Mouse (Mus musculus) heart, adult 2 months (tissue): Measurements from ENCODE around the gene Unc5b. TPM values are rescaled to one million over a fixed set of nuclear protein-coding genes. Genes with fewer than 3 reads are reported as not detected.

Experiments used
- DNase-seq, 2 experiments: peaks; one replicate each; pipeline ENCODE4 v3.0.0; 2021
- H3K27ac ChIP-seq: fragments of 200-600 bp; 2 replicates; pipeline ENCODE4 v1.8.1; 2022
- H3K27me3 ChIP-seq: fragments of 200-500 bp; 2 replicates; pipeline ENCODE4 v1.6.1; 2012; ENCODE audit warnings: mild to moderate bottlenecking, low read length, inconsistent platforms, mixed read lengths; ENCODE audit not compliant: control insufficient read depth, insufficient read depth
- H3K36me3 ChIP-seq: fragments of 200-500 bp; 2 replicates; pipeline ENCODE4 v1.6.1; 2012; ENCODE audit warnings: low read length, inconsistent platforms; ENCODE audit not compliant: control insufficient read depth, insufficient read depth
- H3K4me1 ChIP-seq: fragments of 200-500 bp; 2 replicates; pipeline ENCODE4 v1.6.1; 2011; ENCODE audit warnings: low read length; ENCODE audit not compliant: control insufficient read depth, insufficient read depth
- H3K4me3 ChIP-seq: fragments of 200-600 bp; 2 replicates; pipeline ENCODE4 v1.8.1; 2022
- H3K79me2 ChIP-seq: fragments of 200-500 bp; replicated peaks from 2 replicates; pipeline ENCODE4 v1.6.1; 2012; ENCODE audit warnings: mild to moderate bottlenecking, inconsistent platforms, low read length, moderate library complexity, mixed read lengths; ENCODE audit not compliant: control insufficient read depth, insufficient read depth
- H3K9ac ChIP-seq: fragments of 200-500 bp; 2 replicates; pipeline ENCODE4 v1.6.1; 2012; ENCODE audit warnings: low read depth, mild to moderate bottlenecking, control low read depth, inconsistent platforms, low read length, mixed read lengths
- CTCF ChIP-seq: fragments of 200-600 bp; IDR thresholded peaks from 2 replicates; pipeline ENCODE4 v1.8.1; 2022; ENCODE audit warnings: antibody characterized with exemption, mild to moderate bottlenecking, moderate library complexity
- EP300 ChIP-seq: fragments of 200-500 bp; IDR thresholded peaks from 2 replicates; pipeline ENCODE4 v1.6.1; 2011; ENCODE audit warnings: low read depth, low read length, control low read depth; ENCODE audit not compliant: insufficient read depth
- POLR2A ChIP-seq: fragments of 200-500 bp; IDR thresholded peaks from 2 replicates; pipeline ENCODE4 v1.6.1; 2011; ENCODE audit warnings: mild to moderate bottlenecking, low read depth, low read length, control low read depth; ENCODE audit not compliant: insufficient read depth
- WGBS: fragments of 180-500 bp; shearing (Covaris S2); methylation state at CpG from one replicate; pipeline ENCODE4 v1.1.7; 2018; 5-methylcytosine and 5-hydroxymethylcytosine counted together
- intact Hi-C: fragments of 180-260 bp; cut with DNase I; formaldehyde crosslinking; loops from one replicate; pipeline ENCODE4 v1.15.1; 2025
- polyA plus RNA-seq: library from polyadenylated mRNA; depleted of rRNA; stranded (reverse); fragments of >200 nt; gene quantifications from 2 replicates; pipeline ENCODE4 v1.2.3, GENCODE M21; 2012
- total RNA-seq, 2 experiments: library from RNA; stranded (reverse); gene quantifications; 2 replicates each; pipeline ENCODE4 v1.2.3; 2021

The Unc5b gene
- total and polyA plus RNA-seq, 3 experiments = 11.0 to 12.6 (median 12.2) TPM

DNA sequence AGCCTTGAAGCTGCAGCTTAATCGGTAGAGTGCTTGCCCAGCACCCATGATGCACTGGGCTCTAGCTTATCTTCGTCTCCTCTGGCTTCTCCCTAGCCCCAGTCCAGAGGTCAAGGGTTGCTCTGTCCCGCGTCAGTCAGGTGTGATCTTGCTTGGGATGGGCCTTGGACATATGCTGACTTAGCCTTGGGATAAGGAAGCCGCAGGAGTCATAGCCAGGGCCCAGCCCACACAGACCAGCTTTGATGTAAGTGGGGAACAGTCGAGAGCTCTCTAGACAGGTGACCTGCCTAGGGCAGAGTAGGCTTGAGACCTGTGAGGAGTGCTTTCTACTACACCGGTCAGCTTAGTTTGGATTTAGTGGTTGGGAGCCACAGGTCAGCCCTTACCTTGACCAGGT lies 64.0 kb downstream of the Unc5b start:
- no peak for DNase-seq
- H3K79me2 ChIP-seq = no peaks in the 10 kb centered on the region
- TF ChIP-seq CTCF (no peak), EP300 (no peak), POLR2A (no peak)
- H3K9ac ChIP-seq = no peak overlapping the region
- no peak overlapping the region for H3K4me3 ChIP-seq
- H3K27ac ChIP-seq = no peak overlapping the region
- H3K36me3 ChIP-seq = no peaks in the 10 kb centered on the region
- no peaks in the 10 kb centered on the region for H3K27me3 ChIP-seq
- intact Hi-C loops = no loop called here
- H3K4me1 ChIP-seq = no peaks in the 10 kb centered on the region
- WGBS = 81% methylated on average over 7 of the region's 7 CpGs

- no peak for DNase-seq
- intact Hi-C loops = no loop called here
- no peak overlapping the region for H3K27ac ChIP-seq
- H3K36me3 ChIP-seq = no peaks in the 10 kb centered on the region
- H3K4me1 ChIP-seq = no peaks in the 10 kb centered on the region
- H3K27me3 ChIP-seq = no peaks in the 10 kb centered on the region
- no peaks in the 10 kb centered on the region for H3K79me2 ChIP-seq
- H3K4me3 ChIP-seq = no peak overlapping the region
- no peak overlapping the region for H3K9ac ChIP-seq
- WGBS = 84% methylated on average over 1 of the region's 1 CpGs
- TF ChIP-seq CTCF (no peak), EP300 (no peak), POLR2A (no peak)
Observed at GRCm38 (mm10) chr10:60762126-60762525, 69.3 kb downstream of the Unc5b start.

DNA sequence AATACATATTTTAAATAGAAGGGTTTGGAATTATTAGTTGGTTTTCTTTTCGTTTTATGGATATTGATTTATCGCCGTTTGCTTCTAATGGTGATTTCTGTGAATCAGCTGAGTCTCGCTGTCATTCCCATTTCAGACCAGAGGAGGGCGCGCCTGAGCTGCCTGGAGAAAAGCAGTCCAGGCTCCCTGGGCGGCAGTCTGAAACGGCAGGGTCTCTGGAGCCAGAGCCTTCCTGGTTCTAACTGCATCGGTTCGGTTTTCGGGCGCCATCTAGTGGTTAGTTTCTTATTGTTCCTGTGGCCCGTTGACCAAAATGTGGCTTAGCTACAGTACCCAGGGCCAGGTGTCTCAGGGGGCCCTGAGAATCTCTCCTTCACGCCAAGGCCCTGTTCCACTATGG lies 71.0 kb downstream of the Unc5b start:
- WGBS = 4% methylated on average over 14 of the region's 14 CpGs
- H3K27ac ChIP-seq = no peak overlapping the region
- peak; percentile 88 for TF ChIP-seq CTCF
- no peak for TF ChIP-seq POLR2A
- TF ChIP-seq EP300 = peak; percentile 65
- intact Hi-C loops = loop anchor here (2.0 kb wide), 1 partner anchor 456 kb away; no protein-coding TSS in a partner anchor
- no peaks in the 10 kb centered on the region for H3K79me2 ChIP-seq
- H3K4me1 ChIP-seq = no peaks in the 10 kb centered on the region
- no peak overlapping the region for H3K4me3 ChIP-seq
- DNase-seq = peak; percentile 89 to 90
- no peak overlapping the region for H3K9ac ChIP-seq
- no peaks in the 10 kb centered on the region for H3K27me3 ChIP-seq
- no peaks in the 10 kb centered on the region for H3K36me3 ChIP-seq

- Histone ChIP-seq H3K36me3 (no peaks in the 10 kb centered on the region), H3K9ac (no peak overlapping the region), H3K4me1 (peaks cover 2% of the 10 kb centered on the region; the same call in 1 of the 2 replicates), H3K27me3 (no peaks in the 10 kb centered on the region), H3K27ac (no peak overlapping the region), H3K79me2 (no peaks in the 10 kb centered on the region), H3K4me3 (no peak overlapping the region)
- intact Hi-C loops = loop anchor here (1.0 to 2.0 kb wide), 2 partner anchors 226 to 349 kb away; no protein-coding TSS in a partner anchor
- 6% methylated on average over 7 of the region's 7 CpGs for WGBS
- 0 out of 2 replicates have a peak, but pooled peaks have one; percentile 26 for TF ChIP-seq EP300
- no peak for TF ChIP-seq POLR2A
- peak; percentile 91 for TF ChIP-seq CTCF
- DNase-seq = peak; percentile 64 to 66
Observed at GRCm38 (mm10) chr10:60756992-60757391, 74.4 kb downstream of the Unc5b start.

DNA sequence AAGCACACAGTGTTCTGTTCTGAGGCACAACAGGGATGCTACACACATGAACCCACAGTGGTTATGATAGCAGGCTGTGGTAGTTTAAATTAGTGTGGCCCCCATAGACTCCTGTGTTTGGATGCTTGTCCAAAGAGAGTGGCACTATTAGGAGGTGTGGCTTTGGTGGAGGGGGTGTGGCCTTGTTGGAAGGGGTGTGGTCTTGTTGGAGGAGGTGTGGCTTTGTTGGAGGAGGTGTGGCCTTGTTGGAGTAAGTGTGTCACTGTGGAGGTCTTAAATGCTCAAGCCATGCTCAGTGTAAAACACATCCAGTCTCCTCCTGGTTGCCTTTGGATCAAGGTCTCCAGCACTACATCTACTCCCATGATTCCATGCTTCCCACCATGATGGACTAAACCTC lies 75.2 kb downstream of the Unc5b start:
- H3K79me2 ChIP-seq = no peaks in the 10 kb centered on the region
- H3K27ac ChIP-seq = no peak overlapping the region
- TF ChIP-seq CTCF (no peak), EP300 (no peak), POLR2A (no peak)
- H3K4me1 ChIP-seq = peaks cover 4% of the 10 kb centered on the region
- H3K4me3 ChIP-seq = no peak overlapping the region
- no peak for DNase-seq
- intact Hi-C loops = loop anchor here (2.0 kb wide), 1 partner anchor 225 kb away; no protein-coding TSS in a partner anchor
- H3K9ac ChIP-seq = no peak overlapping the region
- H3K36me3 ChIP-seq = no peaks in the 10 kb centered on the region
- H3K27me3 ChIP-seq = no peaks in the 10 kb centered on the region

- TF ChIP-seq CTCF = no peak
- no peak for TF ChIP-seq POLR2A
- no peak for TF ChIP-seq EP300
- H3K4me1 ChIP-seq = peaks cover 4% of the 10 kb centered on the region
- no peak overlapping the region for H3K9ac ChIP-seq
- no peaks in the 10 kb centered on the region for H3K79me2 ChIP-seq
- intact Hi-C loops = loop anchor here (2.0 kb wide), 1 partner anchor 57 kb away; the partner anchor contains the start of gene Cdh23
- H3K27ac ChIP-seq = no peak overlapping the region
- no peak overlapping the region for H3K4me3 ChIP-seq
- DNase-seq = no peak
- no peaks in the 10 kb centered on the region for H3K27me3 ChIP-seq
- WGBS = 80% methylated on average over 8 of the region's 8 CpGs
- no peaks in the 10 kb centered on the region for H3K36me3 ChIP-seq
Observed at GRCm38 (mm10) chr10:60753941-60754340, 77.4 kb downstream of the Unc5b start.
